Mouse (Mus musculus) gonadal fat pad, adult 2 months (tissue): ENCODE results near the gene Lce1d. TPM values are rescaled to one million over a fixed set of nuclear protein-coding genes. Genes with fewer than 3 reads are reported as not detected.
"Not testable (repeated sequence)": the region's sequence is repeated elsewhere in the genome, so short reads cannot be mapped to it uniquely, and the experiment has no call there.

ENCODE experiments used
- DNase-seq: peaks from one replicate; pipeline ENCODE4 v3.0.0-alpha.2; 2012; ENCODE audit warnings: low read depth
- polyA plus RNA-seq: library from polyadenylated mRNA; depleted of rRNA; stranded (reverse); fragments of >200 nt; gene quantifications from 2 replicates; pipeline ENCODE4 v1.2.3, GENCODE M21; 2012; rRNA removed

Gene Lce1d
- not detected in 2 replicates for polyA plus RNA-seq

- DNase-seq, result no peak
Observed at GRCm38 (mm10) chr3:92687110-92687509, at the start of gene Lce1d. Gene Lce1d (minus strand): TSS chr3:92687210.

DNA sequence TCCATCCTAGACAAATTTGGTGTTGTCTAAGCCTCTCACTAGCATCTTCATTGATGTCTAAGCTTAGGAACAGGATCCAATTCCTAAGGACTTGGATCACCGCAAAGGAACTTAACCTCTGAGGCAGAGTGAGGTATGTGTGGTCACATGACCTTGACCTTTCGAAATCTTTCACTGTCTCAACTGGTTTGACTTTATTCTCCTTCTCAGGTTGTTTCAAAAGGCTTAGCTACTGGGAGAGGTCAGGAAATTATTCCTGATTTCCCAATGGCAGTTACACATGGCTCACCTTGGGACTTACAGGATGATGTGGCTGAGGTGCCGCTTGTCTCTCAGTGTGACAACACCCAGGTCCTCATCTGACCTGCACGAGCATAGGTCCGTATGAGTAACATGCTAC, 35.6 kb upstream of the Lce1d start:
- DNase-seq, result peak; percentile 55

- no peak for DNase-seq
Observed at GRCm38 (mm10) chr3:92720250-92720649, 33.2 kb upstream of the Lce1d start, which contains the start of gene Lce1f. Gene Lce1f (minus strand): TSS chr3:92720350.

DNA sequence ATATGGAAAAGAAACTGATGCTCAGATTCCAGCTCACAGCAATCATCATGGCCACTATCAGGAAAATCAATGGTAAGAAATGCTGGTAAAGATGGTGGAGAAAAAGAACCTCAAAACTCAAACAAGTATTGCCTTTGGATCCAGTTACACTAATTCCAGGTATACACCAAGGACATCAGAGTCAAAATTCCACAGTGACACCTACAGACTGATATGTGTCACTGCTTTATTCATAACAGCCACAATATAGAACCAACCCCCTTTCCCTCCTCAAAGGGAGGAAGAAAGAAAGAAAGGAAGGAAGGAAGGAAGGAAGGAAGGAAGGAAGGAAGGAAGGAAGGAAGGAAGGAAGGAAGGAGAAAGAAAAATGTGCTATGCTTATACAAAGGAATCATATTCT, 28.1 kb upstream of the Lce1d start:
- DNase-seq, result no peak

DNA sequence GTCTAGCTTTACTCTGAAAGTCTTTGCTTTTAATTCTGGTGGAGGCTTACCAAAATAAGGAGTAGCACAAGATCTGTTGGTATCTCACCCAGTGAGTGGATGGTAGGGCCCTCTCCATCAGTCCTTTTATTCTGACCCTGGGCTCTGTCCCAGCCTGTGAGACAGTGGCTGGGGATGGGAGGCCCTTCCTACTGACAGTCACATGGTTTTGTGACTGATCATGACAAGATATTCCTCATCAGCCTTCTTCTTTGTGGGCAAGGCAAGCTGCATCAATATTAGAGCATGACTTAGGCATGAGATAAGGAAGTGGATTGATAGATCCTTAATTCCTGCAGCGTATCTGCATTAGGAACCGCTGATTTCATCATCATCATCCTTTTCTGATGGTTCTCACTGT, 22.0 kb upstream of the Lce1d start, which contains the start of gene Lce1e:
TSS of gene Lce1e (minus strand) at position 101 of the 400 bp plus-strand sequence.
- DNase-seq, result no peak

GRCm38 (mm10) chr3:92694613-92695012, 7.6 kb upstream of the Lce1d start:
- DNase-seq, result no peak

DNA sequence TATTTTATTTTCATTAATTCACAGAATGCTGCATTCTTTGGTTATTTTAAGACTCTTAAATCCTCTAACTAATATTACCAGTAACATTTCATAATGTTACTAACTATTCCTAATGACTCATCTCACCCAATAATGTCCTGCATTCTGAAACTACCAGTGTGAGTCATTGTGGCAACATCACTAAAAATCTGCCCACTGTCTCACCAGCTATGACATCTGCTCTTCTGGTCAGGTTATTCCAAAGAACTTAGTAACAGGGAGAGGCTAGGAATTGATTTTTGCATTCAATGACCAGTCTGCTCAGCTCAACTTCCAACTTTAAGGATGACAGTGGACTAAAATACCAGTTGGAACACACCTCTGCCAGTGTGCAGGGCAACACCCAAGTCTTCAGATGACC, 4.7 kb upstream of the Lce1d start:
- no peak for DNase-seq

- DNase-seq, result not testable (repeated sequence)
Observed at GRCm38 (mm10) chr3:92689154-92689553, 2.1 kb upstream of the Lce1d start.

GRCm38 (mm10) chr3:92678947-92679346, 8.1 kb downstream of the Lce1d start, which contains the start of gene Lce1c:
Gene Lce1c (plus strand): TSS chr3:92679247.
- DNase-seq, result no peak

GRCm38 (mm10) chr3:92670215-92670614, 16.8 kb downstream of the Lce1d start, which contains the start of gene Lce1a2:
Gene Lce1a2 (minus strand): TSS chr3:92670315.
- no peak for DNase-seq

GRCm38 (mm10) chr3:92656826-92657225, 30.2 kb downstream of the Lce1d start, which contains the start of gene Lce1b:
Gene Lce1b (minus strand): TSS chr3:92656926.
- no peak for DNase-seq

- DNase-seq, result no peak
Observed at GRCm38 (mm10) chr3:92648207-92648606, 38.8 kb downstream of the Lce1d start, which contains the start of gene Lce1a1. Gene Lce1a1 (minus strand): TSS chr3:92648307.

DNA sequence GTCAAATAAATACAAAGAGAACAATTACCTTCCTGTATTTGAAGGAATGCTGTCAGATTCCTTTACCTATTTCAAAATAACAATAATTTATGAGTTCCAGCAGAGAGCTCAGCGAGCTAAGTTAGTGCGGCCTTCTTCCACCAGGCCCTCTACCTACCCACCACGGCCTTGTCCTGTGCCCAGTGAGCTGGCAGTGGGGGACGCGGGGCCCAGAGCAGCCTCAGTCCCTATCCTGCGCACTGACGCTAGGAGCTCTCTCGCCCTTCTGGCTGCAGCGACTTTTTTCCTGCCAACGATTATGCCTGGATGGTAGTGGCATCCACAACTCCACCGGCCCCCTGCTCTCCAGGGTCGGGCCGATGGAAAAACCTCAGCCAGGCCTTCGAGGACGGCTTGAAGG, 47.2 kb downstream of the Lce1d start:
- DNase-seq, result no peak

DNA sequence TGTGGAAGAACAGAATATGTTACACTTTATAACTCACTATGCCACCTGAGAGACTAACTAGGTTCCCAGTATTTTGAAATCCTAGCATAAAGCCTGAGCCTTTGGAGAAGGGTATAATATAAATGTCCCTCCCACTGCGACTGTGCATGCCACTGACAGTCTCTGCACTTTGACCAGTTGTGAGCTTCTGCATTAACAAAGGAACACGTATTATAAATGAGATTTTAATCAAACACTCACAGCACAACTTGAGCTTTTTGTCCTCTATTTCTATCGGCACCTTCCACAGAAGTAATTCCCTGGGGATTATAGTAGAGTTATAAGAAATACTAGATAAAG, 48.4 kb downstream of the Lce1d start:
- no peak for DNase-seq

GRCm38 (mm10) chr3:92637745-92638652, 49.0 kb downstream of the Lce1d start:
- no peak for DNase-seq

Other genes with a start within 250 kb of the Lce1d start
- not detected in 2 replicates for gene Sprr1b, start 248.4 kb downstream of the Lce1d start, polyA plus RNA-seq
- not detected in 2 replicates for gene Sprr3, start 228.5 kb downstream of the Lce1d start, polyA plus RNA-seq
- 0.28 TPM in 1 of 2 replicates, not detected in the other for gene Sprr1a, start 201.3 kb downstream of the Lce1d start, polyA plus RNA-seq
- gene Sprr4, start 186.7 kb downstream of the Lce1d start, polyA plus RNA-seq, result not detected in 2 replicates
- gene 2310046K23Rik, start 152.7 kb downstream of the Lce1d start, polyA plus RNA-seq, result not detected in 2 replicates
- not detected in 2 replicates for gene Ivl, start 113.5 kb downstream of the Lce1d start, polyA plus RNA-seq
- gene Smcp, start 98.2 kb downstream of the Lce1d start, polyA plus RNA-seq, result 27.9 and 30.2 TPM in 2 replicates
- not detected in 2 replicates for gene 2210017I01Rik, start 79.7 kb downstream of the Lce1d start, polyA plus RNA-seq
- gene Lce6a, start 65.5 kb downstream of the Lce1d start, polyA plus RNA-seq, result 0.45 TPM in 1 of 2 replicates, not detected in the other
- not detected in 2 replicates for gene Lce1a1, start 38.9 kb downstream of the Lce1d start, polyA plus RNA-seq
- not detected in 2 replicates for gene Lce1b, start 30.3 kb downstream of the Lce1d start, polyA plus RNA-seq
- not detected in 2 replicates for gene Lce1a2, start 16.9 kb downstream of the Lce1d start, polyA plus RNA-seq
- gene Lce1c, start 8.0 kb downstream of the Lce1d start, polyA plus RNA-seq, result not detected in 2 replicates
- gene Lce1e, start 21.9 kb upstream of the Lce1d start, polyA plus RNA-seq, result not detected in 2 replicates
- not detected in 2 replicates for gene Lce1f, start 33.1 kb upstream of the Lce1d start, polyA plus RNA-seq
- not detected in 2 replicates for gene Gm38119, start 51.9 kb upstream of the Lce1d start, polyA plus RNA-seq
- not detected in 2 replicates for gene Lce1g, start 65.1 kb upstream of the Lce1d start, polyA plus RNA-seq
- not detected in 2 replicates for gene Lce1h, start 77.9 kb upstream of the Lce1d start, polyA plus RNA-seq
- not detected in 2 replicates for gene Lce1i, start 91.7 kb upstream of the Lce1d start, polyA plus RNA-seq
- not detected in 2 replicates for gene Lce1j, start 103.3 kb upstream of the Lce1d start, polyA plus RNA-seq
- gene Lce1k, start 120.7 kb upstream of the Lce1d start, polyA plus RNA-seq, result not detected in 2 replicates
- gene Kprp, start 140.0 kb upstream of the Lce1d start, polyA plus RNA-seq, result not detected in 2 replicates
- not detected in 2 replicates for gene Lce1l, start 164.1 kb upstream of the Lce1d start, polyA plus RNA-seq
- gene 2310050C09Rik, start 183.0 kb upstream of the Lce1d start, polyA plus RNA-seq, result not detected in 2 replicates
- gene Lce3a, start 239.0 kb upstream of the Lce1d start, polyA plus RNA-seq, result not detected in 2 replicates
- gene Lce3b, start 245.8 kb upstream of the Lce1d start, polyA plus RNA-seq, result not detected in 2 replicates